Mouse (Mus musculus): ENCODE measurements around the gene Xrcc6. TPM values are rescaled to one million over a fixed set of nuclear protein-coding genes. Genes with fewer than 3 reads are reported as not detected.

The Xrcc6 gene
- polyA plus RNA-seq, 2 experiments, result 22.1 to 52.9 TPM

DNA sequence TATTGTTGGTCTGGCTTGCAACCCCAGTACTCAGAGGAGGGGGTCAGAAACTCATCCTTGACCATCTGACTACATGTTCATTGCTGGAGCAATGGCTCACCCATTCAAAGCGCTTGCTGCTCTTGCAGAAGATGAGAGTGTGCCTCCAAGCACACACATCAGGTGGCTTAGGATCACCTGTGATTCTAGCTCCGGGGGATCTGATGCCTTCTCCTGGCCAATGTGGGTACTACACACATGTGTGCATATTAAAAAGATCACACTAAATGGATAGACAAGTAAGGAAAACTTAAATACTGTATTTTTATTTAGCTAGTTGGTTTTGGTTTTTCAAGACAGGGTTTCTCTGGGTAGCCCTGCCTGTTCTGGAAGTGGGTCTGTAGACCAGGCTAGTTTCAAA, 46.6 kb upstream of the Xrcc6 start:
- Histone ChIP-seq H3K9me3 (ENCODE audit: control insufficient read depth, low read length) (no peaks in the 10 kb centered on the region), H3K4me3 (ENCODE audit: insufficient read depth in 1 of 2, low read depth in 2 of 2, low read length in 2 of 2) (no peak overlapping the region), H3K27me3 (ENCODE audit: control insufficient read depth, insufficient read depth, low read length) (peaks cover 20% of the 10 kb centered on the region), H3K9ac (replicated peaks) (no peak overlapping the region), H3K27ac (no peak overlapping the region), H3K36me3 (replicated peaks; ENCODE audit: control insufficient read depth, insufficient read depth, low read depth) (no peaks in the 10 kb centered on the region), H3K4me2 (ENCODE audit: low read depth) (no peak overlapping the region), H3K4me1 (replicated peaks; ENCODE audit: control insufficient read depth in 2 of 2, insufficient read depth in 2 of 2, low read length in 1 of 2) (peaks cover 0 to 10% of the 10 kb centered on the region in 2 experiments; a peak in 3 of 4 replicates)
- TF ChIP-seq CTCF (IDR thresholded peaks at IDR 0.05; ENCODE audit: low read depth) (peak; percentile 50), EP300 (IDR thresholded peaks at IDR 0.05; ENCODE audit: low read depth) (no peak)
- DNase-seq (ENCODE audit: low read depth in 3 of 3, low spot score in 3 of 3) (no peak), ATAC-seq (ENCODE audit: insufficient read depth) (no peak)
- 77% methylated on average over 2 of the region's 2 CpGs for WGBS (ENCODE audit: insufficient replicate concordance)

- Histone ChIP-seq H3K27me3 (ENCODE audit: control insufficient read depth, insufficient read depth, low read length) (no peaks in the 10 kb centered on the region), H3K9me3 (ENCODE audit: control insufficient read depth, low read length) (no peaks in the 10 kb centered on the region), H3K36me3 (replicated peaks; ENCODE audit: control insufficient read depth, insufficient read depth, low read depth) (no peaks in the 10 kb centered on the region), H3K27ac (no peak overlapping the region), H3K9ac (replicated peaks) (no peak overlapping the region), H3K4me3 (ENCODE audit: insufficient read depth in 1 of 2, low read depth in 2 of 2, low read length in 2 of 2) (no peak overlapping the region), H3K4me1 (replicated peaks; ENCODE audit: control insufficient read depth in 2 of 2, insufficient read depth in 2 of 2, low read length in 1 of 2) (peaks cover 0 to 10% of the 10 kb centered on the region in 2 experiments; a peak in 3 of 4 replicates), H3K4me2 (ENCODE audit: low read depth) (no peak overlapping the region)
- 25% methylated on average over 9 of the region's 9 CpGs for WGBS (ENCODE audit: insufficient replicate concordance)
- ATAC-seq (ENCODE audit: insufficient read depth) (no peak), DNase-seq (ENCODE audit: low read depth in 3 of 3, low spot score in 3 of 3) (no peak)
- TF ChIP-seq CTCF (IDR thresholded peaks at IDR 0.05; ENCODE audit: low read depth) (no peak), EP300 (IDR thresholded peaks at IDR 0.05; ENCODE audit: low read depth) (no peak)
Observed at GRCm38 (mm10) chr15:81943176-81943749, 44.4 kb upstream of the Xrcc6 start.

DNA sequence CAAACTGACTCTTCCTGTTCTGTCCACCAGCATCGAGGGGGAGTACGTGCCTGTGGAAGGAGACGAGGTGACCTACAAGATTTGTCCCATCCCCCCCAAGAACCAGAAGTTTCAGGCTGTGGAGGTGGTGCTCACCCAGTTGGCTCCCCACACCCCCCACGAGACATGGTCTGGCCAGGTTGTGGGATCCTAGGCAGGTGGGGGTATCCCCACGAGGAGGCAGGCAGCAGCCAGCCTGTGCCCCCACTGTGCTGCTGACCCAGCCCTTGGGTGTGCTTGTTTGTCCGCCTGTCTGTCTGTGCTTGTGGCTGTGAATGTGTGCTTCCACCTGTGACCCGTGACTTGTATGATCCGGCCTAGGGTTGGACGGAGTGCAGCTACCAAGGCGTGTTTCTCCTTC, 38.6 kb upstream of the Xrcc6 start:
- Histone ChIP-seq H3K4me2 (ENCODE audit: low read depth) (no peak overlapping the region), H3K27me3 (ENCODE audit: control insufficient read depth, insufficient read depth, low read length) (no peaks in the 10 kb centered on the region), H3K36me3 (replicated peaks; ENCODE audit: control insufficient read depth, insufficient read depth, low read depth) (no peaks in the 10 kb centered on the region), H3K4me1 (replicated peaks; ENCODE audit: control insufficient read depth in 2 of 2, insufficient read depth in 2 of 2, low read length in 1 of 2) (no peaks in the 10 kb centered on the region; a peak in 1 of 4 replicates), H3K9ac (replicated peaks) (no peak overlapping the region), H3K4me3 (ENCODE audit: insufficient read depth in 1 of 2, low read depth in 2 of 2, low read length in 2 of 2) (no peak overlapping the region), H3K9me3 (ENCODE audit: control insufficient read depth, low read length) (no peaks in the 10 kb centered on the region), H3K27ac (no peak overlapping the region)
- no peak for DNase-seq (ENCODE audit: low read depth in 3 of 3, low spot score in 3 of 3)
- TF ChIP-seq CTCF (IDR thresholded peaks at IDR 0.05; ENCODE audit: low read depth) (no peak), EP300 (IDR thresholded peaks at IDR 0.05; ENCODE audit: low read depth) (no peak)
- WGBS (ENCODE audit: insufficient replicate concordance), result 63% methylated on average over 10 of the region's 10 CpGs
- no peak for ATAC-seq (ENCODE audit: insufficient read depth)

- H3K27ac ChIP-seq, result no peak overlapping the region
- no peak overlapping the region for H3K4me2 ChIP-seq (ENCODE audit: low read depth)
- no peak overlapping the region for H3K4me3 ChIP-seq (ENCODE audit: insufficient read depth in 1 of 2, low read depth in 2 of 2, low read length in 2 of 2)
- no peak overlapping the region for H3K9ac ChIP-seq (replicated peaks)
- no peak for DNase-seq (ENCODE audit: low read depth in 3 of 3, low spot score in 3 of 3)
- no peaks in the 10 kb centered on the region; a peak in 1 of 4 replicates for H3K4me1 ChIP-seq (replicated peaks; ENCODE audit: control insufficient read depth in 2 of 2, insufficient read depth in 2 of 2, low read length in 1 of 2)
- ATAC-seq (ENCODE audit: insufficient read depth), result no peak
- WGBS (ENCODE audit: insufficient replicate concordance), result 69% methylated on average over 11 of the region's 11 CpGs
- no peaks in the 10 kb centered on the region for H3K9me3 ChIP-seq (ENCODE audit: control insufficient read depth, low read length)
- no peaks in the 10 kb centered on the region for H3K27me3 ChIP-seq (ENCODE audit: control insufficient read depth, insufficient read depth, low read length)
- no peak for TF ChIP-seq EP300 (IDR thresholded peaks at IDR 0.05; ENCODE audit: low read depth)
- no peak for TF ChIP-seq CTCF (IDR thresholded peaks at IDR 0.05; ENCODE audit: low read depth)
- H3K36me3 ChIP-seq (replicated peaks; ENCODE audit: control insufficient read depth, insufficient read depth, low read depth), result no peaks in the 10 kb centered on the region; the same call in 1 of the 2 replicates
Observed at GRCm38 (mm10) chr15:81949476-81950131, 38.0 kb upstream of the Xrcc6 start.

DNA sequence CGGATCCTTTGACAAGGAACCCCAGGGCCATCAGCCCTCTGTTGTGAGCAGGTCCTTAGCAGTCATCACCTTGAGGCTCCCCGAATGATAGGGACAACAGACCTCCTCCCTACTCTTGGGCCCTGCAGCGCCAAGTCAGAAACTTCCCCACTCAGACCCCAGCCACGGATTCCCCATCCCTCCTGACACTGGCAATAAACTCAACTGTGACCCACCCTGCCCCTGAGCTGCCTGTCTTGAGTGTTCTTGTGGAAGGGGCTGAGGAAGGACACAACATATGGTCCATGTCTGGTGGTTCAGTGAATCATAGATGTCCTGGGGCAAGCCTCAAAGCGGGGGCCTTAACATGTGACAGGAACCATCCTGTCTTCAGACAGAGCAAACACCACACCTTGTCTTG, 36.9 kb upstream of the Xrcc6 start:
- TF ChIP-seq CTCF (IDR thresholded peaks at IDR 0.05; ENCODE audit: low read depth) (no peak), EP300 (IDR thresholded peaks at IDR 0.05; ENCODE audit: low read depth) (no peak)
- ATAC-seq (ENCODE audit: insufficient read depth) (no peak), DNase-seq (ENCODE audit: low read depth in 3 of 3, low spot score in 3 of 3) (no peak)
- H3K36me3 ChIP-seq (replicated peaks; ENCODE audit: control insufficient read depth, insufficient read depth, low read depth), result peaks cover 4% of the 10 kb centered on the region
- H3K27me3 ChIP-seq (ENCODE audit: control insufficient read depth, insufficient read depth, low read length), result no peaks in the 10 kb centered on the region
- no peaks in the 10 kb centered on the region; a peak in 1 of 4 replicates for H3K4me1 ChIP-seq (replicated peaks; ENCODE audit: control insufficient read depth in 2 of 2, insufficient read depth in 2 of 2, low read length in 1 of 2)
- no peak overlapping the region for H3K4me3 ChIP-seq (ENCODE audit: insufficient read depth in 1 of 2, low read depth in 2 of 2, low read length in 2 of 2)
- H3K9me3 ChIP-seq (ENCODE audit: control insufficient read depth, low read length), result no peaks in the 10 kb centered on the region
- H3K27ac ChIP-seq, result no peak overlapping the region
- no peak overlapping the region for H3K9ac ChIP-seq (replicated peaks)
- WGBS (ENCODE audit: insufficient replicate concordance), result 77% methylated on average over 5 of the region's 5 CpGs
- no peak overlapping the region for H3K4me2 ChIP-seq (ENCODE audit: low read depth)

Data from liver, embryonic 14.5 days (tissue).